ENCODE assay signal across 30 mouse cellular contexts in genomic region chr4:83310990-83311389, GRCm38 (mm10). TPM values are rescaled to one million over a fixed set of nuclear protein-coding genes. Genes with fewer than 3 reads are reported as not detected.
DNase-seq lines count a peak whose midpoint lies in the region; ATAC-seq and TF ChIP-seq lines count a peak whose summit lies in the region.
"Had no signal": no experiment of that assay in that cellular context is flagged by ENCODE, and none has a peak within 500 bp of the region (broad histone marks: within the 10 kb centered on the region; RNA-seq: fewer than 3 reads in every experiment).

No protein-coding gene starts in this region.

- H3K4me1 ChIP-seq in E14TG2a.4 (replicated peaks; ENCODE audit: low read depth, low read length): peaks cover 91% of the 10 kb centered on the region
- H3K4me1 ChIP-seq in intestine, postnatal 0 days (replicated peaks; ENCODE audit: control insufficient read depth, insufficient read depth, low read length): no peaks in the 10 kb centered on the region; the same call in 1 of the 2 replicates
- H3K4me1 ChIP-seq in kidney, embryonic 16.5 days (ENCODE audit: insufficient read depth, low read length): peaks cover 44% of the 10 kb centered on the region
- H3K4me1 ChIP-seq in lung, postnatal 0 days (ENCODE audit: insufficient read depth, low read depth, low read length): peaks cover 16% of the 10 kb centered on the region
- H3K4me1 ChIP-seq in midbrain, embryonic 10.5 days: peaks cover 10% of the 10 kb centered on the region; the same call in 1 of the 2 replicates

- ATAC-seq in intestine, postnatal 0 days: peak; percentile 66
- ATAC-seq in kidney, embryonic 16.5 days (ENCODE audit: low FRiP score, low TSS enrichment): peak; percentile 69; the same call in 1 of the 2 replicates
- ATAC-seq in lung, postnatal 0 days: no peak
- ATAC-seq: CD4-positive, CD25-positive, alpha-beta regulatory T cell, adult 4 months; forebrain, embryonic 13.5 days; midbrain, embryonic 15.5 days; Patski had no signal

- H3K27ac ChIP-seq in intestine, postnatal 0 days (ENCODE audit: low read depth, low read length): no peak overlapping the region
- peak overlapping the region; percentile 71 for H3K27ac ChIP-seq in kidney, embryonic 16.5 days (ENCODE audit: low read length)
- H3K27ac ChIP-seq in lung, postnatal 0 days (ENCODE audit: low read length): no peak overlapping the region
- H3K27ac ChIP-seq in midbrain, embryonic 10.5 days (replicated peaks): no peak overlapping the region
- H3K27ac ChIP-seq: embryonic facial prominence, embryonic 13.5 days; forebrain, embryonic 13.5 days; hindbrain, embryonic 15.5 days; left cerebral cortex, adult 2 months; liver, embryonic 13.5 days; midbrain, embryonic 15.5 days; neural tube, embryonic 12.5 days; stomach, embryonic 15.5 days had no signal

- peak; percentile 52 for DNase-seq in large intestine, adult 2 months (ENCODE audit: low read depth, low spot score)
- DNase-seq in adrenal gland, postnatal 14 days: no peak
- no peak for DNase-seq in lung, postnatal 0 days (ENCODE audit: low spot score)
- DNase-seq in midbrain, embryonic 10.5 days (ENCODE audit: low spot score): no peak
- DNase-seq: cerebellum, adult 2 months; cerebellum, postnatal 36 days; embryo, embryonic 11 days; gastrocnemius, postnatal 14 days; heart, adult 11 months; liver, embryonic 13.5 days; lung, adult 2 months; lung, postnatal 36 days; retina, postnatal 1 day; thymus, adult 2 months had no signal

- WGBS in intestine, postnatal 0 days: 39% methylated on average over 10 of the region's 10 CpGs
- WGBS in kidney, embryonic 16.5 days: 37% methylated on average over 10 of the region's 10 CpGs
- WGBS in large intestine, adult 2 months: 39% methylated on average over 10 of the region's 10 CpGs
- WGBS in lung, postnatal 0 days: 70% methylated on average over 10 of the region's 10 CpGs
- 89% methylated on average over 10 of the region's 10 CpGs for WGBS in midbrain, embryonic 10.5 days

- no peak for TF ChIP-seq EP300 in lung, postnatal 0 days (IDR thresholded peaks at IDR 0.05)

- peaks cover 8% of the 10 kb centered on the region; the same call in 1 of the 2 replicates for H3K9me3 ChIP-seq in E14TG2a.4 (ENCODE audit: low read length)
- H3K9me3 ChIP-seq in intestine, postnatal 0 days (ENCODE audit: control insufficient read depth): no peaks in the 10 kb centered on the region
- H3K9me3 ChIP-seq in kidney, embryonic 16.5 days (ENCODE audit: low read length): peaks cover 3% of the 10 kb centered on the region; the same call in 1 of the 2 replicates
- H3K9me3 ChIP-seq in lung, postnatal 0 days (ENCODE audit: low read length): no peaks in the 10 kb centered on the region
- H3K9me3 ChIP-seq in midbrain, embryonic 10.5 days (replicated peaks): no peaks in the 10 kb centered on the region
- H3K9me3 ChIP-seq: embryonic facial prominence, embryonic 13.5 days; forebrain, embryonic 13.5 days; hindbrain, embryonic 15.5 days; liver, embryonic 13.5 days; megakaryocyte, embryonic 14.5 days; midbrain, embryonic 15.5 days; neural tube, embryonic 12.5 days; stomach, embryonic 15.5 days had no signal

- H3K4me2 ChIP-seq in intestine, postnatal 0 days (replicated peaks; ENCODE audit: low read depth): peak overlapping the region; percentile 13; the same call in 1 of the 2 replicates
- H3K4me2 ChIP-seq in kidney, embryonic 16.5 days (replicated peaks; ENCODE audit: low read depth, low read length): 0 out of 2 replicates have a peak overlapping the region, but pooled peaks have one; percentile 10
- no peak overlapping the region for H3K4me2 ChIP-seq in lung, postnatal 0 days (replicated peaks; ENCODE audit: low read depth, low read length)
- H3K4me2 ChIP-seq: embryonic facial prominence, embryonic 13.5 days; forebrain, embryonic 13.5 days; heart, embryonic 11.5 days; hindbrain, embryonic 15.5 days; liver, embryonic 13.5 days; midbrain, embryonic 15.5 days; neural tube, embryonic 12.5 days; stomach, embryonic 15.5 days had no signal

- H3K9ac ChIP-seq in intestine, postnatal 0 days (ENCODE audit: low read depth, low read length): no peak overlapping the region
- no peak overlapping the region for H3K9ac ChIP-seq in kidney, embryonic 16.5 days (replicated peaks; ENCODE audit: low read length)
- H3K9ac ChIP-seq in lung, postnatal 0 days (replicated peaks; ENCODE audit: low read depth): no peak overlapping the region
- H3K9ac ChIP-seq: embryonic facial prominence, embryonic 13.5 days; forebrain, embryonic 13.5 days; hindbrain, embryonic 15.5 days; liver, embryonic 13.5 days; midbrain, embryonic 15.5 days; neural tube, embryonic 12.5 days; stomach, embryonic 15.5 days had no signal

- no peaks in the 10 kb centered on the region for H3K27me3 ChIP-seq in E14TG2a.4 (ENCODE audit: insufficient read depth, low read length)
- no peaks in the 10 kb centered on the region for H3K27me3 ChIP-seq in intestine, postnatal 0 days (replicated peaks; ENCODE audit: control insufficient read depth, insufficient read depth, low read length)
- no peaks in the 10 kb centered on the region for H3K27me3 ChIP-seq in kidney, embryonic 16.5 days (ENCODE audit: insufficient read depth, low read length)
- H3K27me3 ChIP-seq in lung, postnatal 0 days (replicated peaks; ENCODE audit: insufficient read depth, low read length): no peaks in the 10 kb centered on the region
- no peaks in the 10 kb centered on the region for H3K27me3 ChIP-seq in midbrain, embryonic 10.5 days (ENCODE audit: low read depth, poor library complexity, severe bottlenecking)
- H3K27me3 ChIP-seq: embryonic facial prominence, embryonic 13.5 days; forebrain, embryonic 13.5 days; hindbrain, embryonic 15.5 days; liver, embryonic 13.5 days; midbrain, embryonic 15.5 days; neural tube, embryonic 12.5 days; Patski; stomach, embryonic 15.5 days had no signal

- peak overlapping the region; percentile 30 for H3K4me3 ChIP-seq in E14TG2a.4 (replicated peaks; ENCODE audit: low read length)
- no peak overlapping the region for H3K4me3 ChIP-seq in intestine, postnatal 0 days (ENCODE audit: low read depth, low read length)
- H3K4me3 ChIP-seq in kidney, embryonic 16.5 days (ENCODE audit: low read length): no peak overlapping the region
- no peak overlapping the region for H3K4me3 ChIP-seq in lung, postnatal 0 days (ENCODE audit: low read depth, low read length)
- H3K4me3 ChIP-seq in midbrain, embryonic 10.5 days: no peak overlapping the region
- H3K4me3 ChIP-seq: embryonic facial prominence, embryonic 13.5 days; erythroblast, embryonic 14.5 days; forebrain, embryonic 13.5 days; hindbrain, embryonic 15.5 days; left cerebral cortex, adult 2 months; liver, embryonic 13.5 days; megakaryocyte, embryonic 14.5 days; midbrain, embryonic 15.5 days; neural tube, embryonic 12.5 days; stomach, embryonic 15.5 days had no signal

- H3K36me3 ChIP-seq in E14TG2a.4 (ENCODE audit: insufficient read depth, low read length): peaks cover 59% of the 10 kb centered on the region
- H3K36me3 ChIP-seq in intestine, postnatal 0 days (ENCODE audit: control insufficient read depth, insufficient read depth): no peaks in the 10 kb centered on the region; the same call in 1 of the 2 replicates
- no peaks in the 10 kb centered on the region for H3K36me3 ChIP-seq in kidney, embryonic 16.5 days (ENCODE audit: insufficient read depth, low read length)
- H3K36me3 ChIP-seq in lung, postnatal 0 days (ENCODE audit: insufficient read depth, low read length): no peaks in the 10 kb centered on the region
- H3K36me3 ChIP-seq in midbrain, embryonic 10.5 days: no peaks in the 10 kb centered on the region
- H3K36me3 ChIP-seq: embryonic facial prominence, embryonic 13.5 days; G1E; hindbrain, embryonic 15.5 days; liver, embryonic 13.5 days; midbrain, embryonic 15.5 days; neural tube, embryonic 12.5 days; stomach, embryonic 15.5 days had no signal

- no peak for TF ChIP-seq CTCF in E14TG2a.4 (conservative IDR thresholded peaks at IDR 0.05; ENCODE audit: low read length)
- TF ChIP-seq CTCF in intestine, postnatal 0 days (IDR thresholded peaks at IDR 0.05; ENCODE audit: low read depth): no peak
- no peak for TF ChIP-seq CTCF in lung, postnatal 0 days (IDR thresholded peaks at IDR 0.05)

RNA-seq across cellular contexts. Expression of gene Ttc39b, which starts 13.1 kb away (rescaled TPM):
- 2.7 and 2.9 TPM in 2 replicates for polyA plus RNA-seq in intestine, postnatal 0 days (2015; fragmentation: Nextera tagmentation; extraction: Ambion mirVana)
- polyA plus RNA-seq in kidney, embryonic 16.5 days (2015; fragmentation: Nextera tagmentation; extraction: Ambion mirVana): 2.6 and 3.2 TPM in 2 replicates
- 2.7 and 5.4 TPM in 2 replicates for polyA plus RNA-seq in large intestine, adult 2 months (2012; rRNA removed)
- 18.7 and 19.1 TPM in 2 replicates for total RNA-seq in adrenal gland, postnatal 14 days (2021)
- 6.7 and 7.5 TPM in 2 replicates for polyA plus RNA-seq in lung, postnatal 0 days (2015; fragmentation: Nextera tagmentation; extraction: Ambion mirVana)
- polyA plus RNA-seq in midbrain, embryonic 10.5 days (2016; fragmentation: Nextera tagmentation; extraction: Ambion mirVana): 1.8 and 2.6 TPM in 2 replicates
- polyA plus RNA-seq: G1E had no signal
